Mouse (Mus musculus) hindbrain, postnatal 0 days (tissue): ENCODE data around the gene Luzp1. TPM values are rescaled to one million over a fixed set of nuclear protein-coding genes. Genes with fewer than 3 reads are reported as not detected.

Experiments
- ATAC-seq: fragments of 200-750 bp; cut with Nextera tagmentation; 2 replicates; pipeline ENCODE4 v1.8.0; 2017; ENCODE audit warnings: mild to moderate bottlenecking, moderate TSS enrichment, moderate library complexity
- DNase-seq: peaks from one replicate; pipeline ENCODE4 v3.0.0-alpha.2; 2015; ENCODE audit warnings: low spot score
- H3K27ac ChIP-seq: fragments of 300-500 bp; sonication (generic); 2 replicates; pipeline ENCODE4 v1.5.1; 2014; ENCODE audit warnings: mild to moderate bottlenecking
- H3K27me3 ChIP-seq: fragments of 300-500 bp; sonication (generic); 2 replicates; pipeline ENCODE4 v1.6.1; 2014; ENCODE audit warnings: low read length, mixed read lengths; ENCODE audit not compliant: insufficient read depth
- H3K36me3 ChIP-seq: fragments of 300-500 bp; sonication (generic); 2 replicates; pipeline ENCODE4 v1.6.1; 2014; ENCODE audit warnings: low read length, mixed read lengths; ENCODE audit not compliant: insufficient read depth
- H3K4me1 ChIP-seq: fragments of 300-500 bp; sonication (generic); 2 replicates; pipeline ENCODE4 v1.6.1; 2014; ENCODE audit warnings: antibody characterized with exemption, low read length, mixed read lengths; ENCODE audit not compliant: insufficient read depth
- H3K4me2 ChIP-seq: fragments of 300-500 bp; sonication (generic); 2 replicates; pipeline ENCODE4 v1.6.1; 2014; ENCODE audit warnings: low read depth, mild to moderate bottlenecking, low read length, moderate library complexity, mixed read lengths
- H3K4me3 ChIP-seq: fragments of 300-500 bp; sonication (generic); 2 replicates; pipeline ENCODE4 v1.5.1; 2014; ENCODE audit warnings: low read length
- H3K9ac ChIP-seq: fragments of 300-500 bp; sonication (generic); replicated peaks from 2 replicates; pipeline ENCODE4 v1.6.1; 2014; ENCODE audit warnings: mild to moderate bottlenecking, low read length, moderate library complexity, mixed read lengths
- H3K9me3 ChIP-seq: fragments of 300-500 bp; sonication (generic); 2 replicates; pipeline ENCODE4 v1.6.1; 2016; ENCODE audit warnings: low read length, mixed read lengths
- CTCF ChIP-seq: IDR thresholded peaks from 2 replicates; pipeline ENCODE4 v1.5.1; 2016; ENCODE audit warnings: antibody characterized with exemption, control low read depth, low read depth
- WGBS: fragments of 180-500 bp; shearing (Covaris S2); extraction: QIAGEN DNeasy Blood & Tissue Kit; methylation state at CpG from one replicate; pipeline ENCODE4 v1.1.7; 2014; 5-methylcytosine and 5-hydroxymethylcytosine counted together
- polyA plus RNA-seq: library from polyadenylated mRNA; unstranded; fragments of >200 nt; fragmentation: Nextera tagmentation; extraction: Ambion mirVana; gene quantifications from 2 replicates; pipeline ENCODE4 v1.2.1, GENCODE M21; 2015
- total RNA-seq: library from RNA; depleted of rRNA; stranded (reverse); fragments of >200 nt; gene quantifications from 2 replicates; pipeline ENCODE4 v1.2.3, GENCODE M21; 2014

Gene Luzp1
- total and polyA plus RNA-seq, 2 experiments from 2014 or later = 18.3 to 76.4 TPM

DNA sequence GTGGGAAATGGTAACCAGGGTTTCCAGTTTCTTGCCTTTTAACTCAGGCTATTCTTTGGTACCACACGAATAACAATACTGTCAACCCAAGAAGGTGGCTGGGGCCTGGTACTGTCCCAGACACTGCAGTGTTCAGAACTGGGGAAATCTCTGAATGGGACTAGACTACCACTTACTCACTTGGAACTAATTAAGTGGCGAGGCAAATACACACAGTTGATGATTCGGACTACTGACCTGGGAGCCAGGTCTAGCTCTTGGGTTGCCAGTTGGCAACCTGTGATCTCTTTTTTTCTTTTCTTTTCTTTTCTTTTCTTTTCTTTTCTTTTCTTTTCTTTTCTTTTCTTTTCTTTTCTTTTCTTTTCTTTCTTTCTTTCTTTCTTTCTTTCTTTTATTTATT, 17.3 kb upstream of the Luzp1 start:
- Histone ChIP-seq H3K27ac (no peak overlapping the region), H3K9me3 (no peaks in the 10 kb centered on the region), H3K4me3 (no peak overlapping the region), H3K9ac (no peak overlapping the region), H3K27me3 (no peaks in the 10 kb centered on the region), H3K4me2 (no peak overlapping the region), H3K36me3 (no peaks in the 10 kb centered on the region), H3K4me1 (no peaks in the 10 kb centered on the region)
- DNase-seq = no peak
- no peak for TF ChIP-seq CTCF
- 82% methylated on average over 3 of the region's 3 CpGs for WGBS
- ATAC-seq = no peak

DNA sequence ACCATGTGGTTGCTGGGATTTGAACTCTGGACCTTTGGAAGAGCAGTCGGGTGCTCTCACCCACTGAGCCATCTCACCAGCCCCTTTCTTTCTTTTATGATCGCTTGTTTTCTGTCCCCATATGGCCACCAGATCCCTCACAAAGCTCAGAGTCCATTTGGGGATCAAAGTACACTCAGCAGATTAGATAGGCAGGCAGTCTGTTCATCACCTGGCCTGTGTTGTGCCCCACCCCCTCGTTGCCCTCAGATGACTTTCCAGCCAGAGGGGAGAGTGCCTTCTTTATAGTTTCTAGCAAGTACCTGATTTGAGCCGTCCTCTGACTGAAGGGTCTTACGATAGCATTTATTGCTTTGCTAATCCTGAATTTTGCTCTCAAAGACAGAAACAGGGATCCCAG, 16.8 kb upstream of the Luzp1 start:
- no peak for ATAC-seq
- no peaks in the 10 kb centered on the region for H3K27me3 ChIP-seq
- H3K4me3 ChIP-seq = no peak overlapping the region
- H3K27ac ChIP-seq = no peak overlapping the region
- no peak for DNase-seq
- no peaks in the 10 kb centered on the region for H3K9me3 ChIP-seq
- no peak overlapping the region for H3K4me2 ChIP-seq
- H3K36me3 ChIP-seq = no peaks in the 10 kb centered on the region
- no peak for TF ChIP-seq CTCF
- no peaks in the 10 kb centered on the region for H3K4me1 ChIP-seq
- WGBS = 75% methylated on average over 5 of the region's 5 CpGs
- H3K9ac ChIP-seq = no peak overlapping the region

GRCm38 (mm10) chr4:136454850-136455260, 14.7 kb upstream of the Luzp1 start:
- Histone ChIP-seq H3K4me3 (no peak overlapping the region; the same call in 1 of the 2 replicates), H3K9me3 (no peaks in the 10 kb centered on the region), H3K9ac (no peak overlapping the region), H3K27me3 (no peaks in the 10 kb centered on the region), H3K27ac (no peak overlapping the region), H3K4me1 (no peaks in the 10 kb centered on the region), H3K36me3 (no peaks in the 10 kb centered on the region), H3K4me2 (peak overlapping the region; percentile 39)
- WGBS = 7% methylated on average over 10 of the region's 10 CpGs
- ATAC-seq (0 out of 2 replicates have a peak, but pooled peaks have one; percentile 24), DNase-seq (peak; percentile 88)
- peak; percentile 98 for TF ChIP-seq CTCF

GRCm38 (mm10) chr4:136456516-136457218, 12.9 kb upstream of the Luzp1 start:
- Histone ChIP-seq H3K36me3 (no peaks in the 10 kb centered on the region), H3K9me3 (no peaks in the 10 kb centered on the region), H3K9ac (no peak overlapping the region), H3K27ac (no peak overlapping the region), H3K4me3 (no peak overlapping the region), H3K4me1 (0 out of 2 replicates have a peak, but pooled peaks cover under 1% of the 10 kb centered on the region), H3K27me3 (no peaks in the 10 kb centered on the region), H3K4me2 (no peak overlapping the region)
- peak; percentile 8; the same call in 1 of the 2 replicates for TF ChIP-seq CTCF
- ATAC-seq (no peak), DNase-seq (no peak)
- 94% methylated on average over 6 of the region's 6 CpGs for WGBS

- DNase-seq (no peak), ATAC-seq (no peak)
- H3K4me1 ChIP-seq = 0 out of 2 replicates have a peak, but pooled peaks cover 4% of the 10 kb centered on the region
- H3K4me2 ChIP-seq = no peak overlapping the region
- no peaks in the 10 kb centered on the region for H3K27me3 ChIP-seq
- no peak overlapping the region for H3K9ac ChIP-seq
- H3K27ac ChIP-seq = no peak overlapping the region
- 86% methylated on average over 7 of the region's 7 CpGs for WGBS
- H3K9me3 ChIP-seq = no peaks in the 10 kb centered on the region
- no peak for TF ChIP-seq CTCF
- no peak overlapping the region for H3K4me3 ChIP-seq
- no peaks in the 10 kb centered on the region for H3K36me3 ChIP-seq
These were observed 11.3 kb upstream of the Luzp1 start for GRCm38 (mm10) chr4:136458276-136458675.

- H3K36me3 ChIP-seq = no peaks in the 10 kb centered on the region
- H3K9me3 ChIP-seq = no peaks in the 10 kb centered on the region
- no peak overlapping the region for H3K4me3 ChIP-seq
- H3K4me1 ChIP-seq = 0 out of 2 replicates have a peak, but pooled peaks cover 4% of the 10 kb centered on the region
- no peak overlapping the region for H3K27ac ChIP-seq
- no peak for TF ChIP-seq CTCF
- no peak overlapping the region for H3K4me2 ChIP-seq
- 74% methylated on average over 12 of the region's 12 CpGs for WGBS
- ATAC-seq = no peak
- no peak for DNase-seq
- H3K27me3 ChIP-seq = no peaks in the 10 kb centered on the region
- no peak overlapping the region for H3K9ac ChIP-seq
These were observed 10.4 kb upstream of the Luzp1 start for GRCm38 (mm10) chr4:136459210-136459609.

DNA sequence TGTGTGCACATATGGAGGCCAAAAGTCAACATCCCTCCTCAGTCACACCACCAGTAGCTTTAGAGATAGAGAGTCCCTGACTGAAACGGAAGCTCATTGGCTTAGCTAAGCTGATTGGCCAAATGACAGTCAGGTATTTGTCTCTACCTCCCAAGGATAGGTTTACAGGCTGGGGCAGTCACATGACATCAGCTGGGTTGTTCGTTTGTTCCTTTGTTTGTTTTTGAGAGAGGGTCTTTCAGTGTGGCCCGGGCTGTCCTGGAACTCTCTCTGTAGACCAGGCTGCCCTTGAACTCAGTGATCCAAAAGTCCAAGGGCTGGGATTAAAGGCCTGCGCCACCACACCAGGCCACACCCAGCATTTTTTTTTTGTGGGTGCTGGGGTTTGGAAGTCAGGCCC, 8.4 kb upstream of the Luzp1 start:
- Histone ChIP-seq H3K27ac (no peak overlapping the region), H3K9ac (no peak overlapping the region), H3K36me3 (no peaks in the 10 kb centered on the region), H3K4me3 (no peak overlapping the region), H3K4me1 (0 out of 2 replicates have a peak, but pooled peaks cover 4% of the 10 kb centered on the region), H3K9me3 (no peaks in the 10 kb centered on the region), H3K27me3 (no peaks in the 10 kb centered on the region), H3K4me2 (peak overlapping the region; percentile 78; the same call in 1 of the 2 replicates)
- no peak for ATAC-seq
- WGBS = 51% methylated on average over 4 of the region's 4 CpGs
- TF ChIP-seq CTCF = no peak
- DNase-seq = no peak
